Mouse (Mus musculus) heart, embryonic 13.5 days (tissue): ENCODE results near the gene Nanog. TPM values are rescaled to one million over a fixed set of nuclear protein-coding genes. Genes with fewer than 3 reads are reported as not detected.
A peak's percentile ranks its signal among the peaks of the same experiment; 100 is the strongest.
"Not testable (repeated sequence)": the region's sequence is repeated elsewhere in the genome, so short reads cannot be mapped to it uniquely, and the experiment has no call there.

Experiments
- ATAC-seq: fragments of 200-750 bp; cut with Nextera tagmentation; 2 replicates; pipeline ENCODE4 v1.8.0; 2017; ENCODE audit warnings: moderate TSS enrichment; ENCODE audit not compliant: insufficient number of reproducible peaks, low FRiP score, low TSS enrichment; ENCODE audit errors: extremely low read depth
- H3K27ac ChIP-seq: fragments of 300-500 bp; sonication (generic); replicated peaks from 2 replicates; pipeline ENCODE4 v1.5.1; 2015; ENCODE audit warnings: moderate library complexity, mild to moderate bottlenecking, inconsistent platforms
- H3K27me3 ChIP-seq: fragments of 300-500 bp; sonication (generic); replicated peaks from 2 replicates; pipeline ENCODE4 v1.6.1; 2015; ENCODE audit warnings: mild to moderate bottlenecking, inconsistent platforms
- H3K36me3 ChIP-seq: fragments of 300-500 bp; sonication (generic); 2 replicates; pipeline ENCODE4 v1.6.1; 2015; ENCODE audit warnings: mild to moderate bottlenecking, inconsistent platforms
- H3K4me1 ChIP-seq: fragments of 300-500 bp; sonication (generic); 2 replicates; pipeline ENCODE4 v1.6.1; 2015; ENCODE audit warnings: inconsistent platforms
- H3K4me2 ChIP-seq: fragments of 300-500 bp; sonication (generic); 2 replicates; pipeline ENCODE4 v1.6.1; 2015; ENCODE audit warnings: inconsistent platforms, mild to moderate bottlenecking, moderate library complexity
- H3K4me3 ChIP-seq: fragments of 300-500 bp; sonication (generic); 2 replicates; pipeline ENCODE4 v1.5.1; 2015; ENCODE audit warnings: moderate library complexity, mild to moderate bottlenecking, inconsistent platforms
- H3K9ac ChIP-seq: fragments of 300-500 bp; sonication (generic); 2 replicates; pipeline ENCODE4 v1.6.1; 2015; ENCODE audit warnings: inconsistent platforms, mild to moderate bottlenecking, moderate library complexity
- H3K9me3 ChIP-seq: fragments of 300-500 bp; sonication (generic); 2 replicates; pipeline ENCODE4 v1.6.1; 2016; ENCODE audit warnings: inconsistent platforms
- WGBS: fragments of 180-500 bp; shearing (Covaris S2); methylation state at CpG from one replicate; pipeline ENCODE4 v1.1.7; 2015; ENCODE audit warnings: mixed read lengths; 5-methylcytosine and 5-hydroxymethylcytosine counted together
- polyA plus RNA-seq: library from polyadenylated mRNA; unstranded; fragments of >200 nt; fragmentation: Nextera tagmentation; extraction: Ambion mirVana; gene quantifications from 2 replicates; pipeline ENCODE4 v1.2.1, GENCODE M21; 2015

The Nanog gene
- polyA plus RNA-seq, 1 experiment from 2014 or later, result 0.71 TPM

- no peaks in the 10 kb centered on the region for H3K36me3 ChIP-seq
- peaks cover 28% of the 10 kb centered on the region for H3K27me3 ChIP-seq
- 23% methylated on average over 1 of the region's 1 CpGs for WGBS
- H3K4me3 ChIP-seq, result no peak overlapping the region
- H3K9me3 ChIP-seq, result no peaks in the 10 kb centered on the region
- ATAC-seq, result no peak
- peak overlapping the region; percentile 95 for H3K27ac ChIP-seq
- H3K4me2 ChIP-seq, result peak overlapping the region; percentile 71
- H3K9ac ChIP-seq, result peak overlapping the region; percentile 41; the same call in 1 of the 2 replicates
- H3K4me1 ChIP-seq, result peaks cover 15% of the 10 kb centered on the region
Measured at GRCm38 (mm10) chr6:122703706-122704105, 3.6 kb upstream of the Nanog start.

- no peaks in the 10 kb centered on the region for H3K9me3 ChIP-seq
- no peak overlapping the region for H3K27ac ChIP-seq
- 63% methylated on average over 12 of the region's 12 CpGs for WGBS
- no peak for ATAC-seq
- no peak overlapping the region for H3K4me3 ChIP-seq
- no peak overlapping the region for H3K4me2 ChIP-seq
- H3K36me3 ChIP-seq, result no peaks in the 10 kb centered on the region
- H3K27me3 ChIP-seq, result peaks cover 28% of the 10 kb centered on the region
- H3K9ac ChIP-seq, result no peak overlapping the region
- H3K4me1 ChIP-seq, result peaks cover 15% of the 10 kb centered on the region
Measured at GRCm38 (mm10) chr6:122706337-122706840, 900 bp upstream of the Nanog start.

- Histone ChIP-seq H3K27me3 (peaks cover 28% of the 10 kb centered on the region), H3K36me3 (no peaks in the 10 kb centered on the region), H3K9me3 (no peaks in the 10 kb centered on the region), H3K4me3 (no peak overlapping the region), H3K4me1 (peaks cover 3% of the 10 kb centered on the region; the same call in 1 of the 2 replicates), H3K27ac (no peak overlapping the region), H3K4me2 (no peak overlapping the region), H3K9ac (no peak overlapping the region)
- 65% methylated on average over 4 of the region's 4 CpGs for WGBS
- no peak for ATAC-seq
Measured at GRCm38 (mm10) chr6:122708826-122709225, 1.5 kb downstream of the Nanog start.

- Histone ChIP-seq H3K9me3 (no peaks in the 10 kb centered on the region), H3K27ac (no peak overlapping the region), H3K27me3 (peaks cover 21% of the 10 kb centered on the region), H3K4me2 (no peak overlapping the region), H3K36me3 (no peaks in the 10 kb centered on the region), H3K4me1 (peaks cover 14% of the 10 kb centered on the region), H3K9ac (no peak overlapping the region), H3K4me3 (no peak overlapping the region)
- WGBS, result 89% methylated on average over 2 of the region's 2 CpGs
- no peak for ATAC-seq
Measured at GRCm38 (mm10) chr6:122711455-122711854, 4.2 kb downstream of the Nanog start.

GRCm38 (mm10) chr6:122713116-122713515 lies 5.8 kb downstream of the Nanog start:
- not testable (repeated sequence) for ATAC-seq, H3K27ac ChIP-seq, H3K9me3 ChIP-seq, H3K4me2 ChIP-seq, H3K36me3 ChIP-seq, H3K27me3 ChIP-seq, H3K4me3 ChIP-seq, H3K9ac ChIP-seq
- H3K4me1 ChIP-seq, result peaks cover 14% of the 10 kb centered on the region
- 94% methylated on average over 7 of the region's 7 CpGs for WGBS

GRCm38 (mm10) chr6:122714707-122715365 lies 7.5 kb downstream of the Nanog start:
- H3K9ac ChIP-seq, result no peak overlapping the region
- WGBS, result 51% methylated on average over 7 of the region's 7 CpGs
- H3K27ac ChIP-seq, result no peak overlapping the region
- H3K9me3 ChIP-seq, result no peaks in the 10 kb centered on the region
- no peaks in the 10 kb centered on the region for H3K36me3 ChIP-seq
- ATAC-seq, result no peak
- peaks cover 14% of the 10 kb centered on the region for H3K4me1 ChIP-seq
- no peak overlapping the region for H3K4me2 ChIP-seq
- H3K27me3 ChIP-seq, result no peaks in the 10 kb centered on the region
- no peak overlapping the region for H3K4me3 ChIP-seq

GRCm38 (mm10) chr6:122715886-122716285 lies 8.6 kb downstream of the Nanog start:
- Histone ChIP-seq H3K4me2 (peak overlapping the region; percentile 18; the same call in 1 of the 2 replicates), H3K27me3 (no peaks in the 10 kb centered on the region), H3K36me3 (no peaks in the 10 kb centered on the region), H3K4me1 (peaks cover 14% of the 10 kb centered on the region), H3K4me3 (no peak overlapping the region), H3K9me3 (no peaks in the 10 kb centered on the region), H3K9ac (peak overlapping the region; percentile 13; the same call in 1 of the 2 replicates), H3K27ac (no peak overlapping the region)
- WGBS, result 6% methylated on average over 4 of the region's 4 CpGs
- no peak for ATAC-seq

- not testable (repeated sequence) for H3K27ac ChIP-seq, H3K27me3 ChIP-seq, ATAC-seq, H3K9ac ChIP-seq, H3K4me2 ChIP-seq, H3K36me3 ChIP-seq, H3K4me3 ChIP-seq, H3K9me3 ChIP-seq
- peaks cover 14% of the 10 kb centered on the region for H3K4me1 ChIP-seq
- WGBS, result 79% methylated on average over 1 of the region's 1 CpGs
Measured at GRCm38 (mm10) chr6:122718224-122718623, 10.9 kb downstream of the Nanog start.

GRCm38 (mm10) chr6:122719942-122720341 lies 12.7 kb downstream of the Nanog start:
- Histone ChIP-seq H3K4me1 (peaks cover 12% of the 10 kb centered on the region), H3K9me3 (no peaks in the 10 kb centered on the region), H3K27me3 (no peaks in the 10 kb centered on the region), H3K4me3 (no peak overlapping the region), H3K4me2 (no peak overlapping the region), H3K9ac (no peak overlapping the region), H3K27ac (no peak overlapping the region), H3K36me3 (no peaks in the 10 kb centered on the region)
- ATAC-seq, result no peak
- WGBS, result 25% methylated on average over 2 of the region's 2 CpGs

GRCm38 (mm10) chr6:122739952-122740351 lies 32.7 kb downstream of the Nanog start:
- H3K4me2 ChIP-seq, result peak overlapping the region; percentile 85
- H3K9ac ChIP-seq, result no peak overlapping the region
- H3K27ac ChIP-seq, result no peak overlapping the region
- ATAC-seq, result no peak
- H3K36me3 ChIP-seq, result peaks cover 7% of the 10 kb centered on the region
- no peaks in the 10 kb centered on the region for H3K9me3 ChIP-seq
- H3K27me3 ChIP-seq, result peaks cover 30% of the 10 kb centered on the region
- peaks cover 22% of the 10 kb centered on the region; the same call in 1 of the 2 replicates for H3K4me1 ChIP-seq
- 11% methylated on average over 8 of the region's 8 CpGs for WGBS
- peak overlapping the region; percentile 60 for H3K4me3 ChIP-seq

- Histone ChIP-seq H3K4me2 (peak overlapping the region; percentile 85), H3K4me3 (peak overlapping the region; percentile 60), H3K4me1 (peaks cover 22% of the 10 kb centered on the region; the same call in 1 of the 2 replicates), H3K36me3 (no peaks in the 10 kb centered on the region), H3K9me3 (no peaks in the 10 kb centered on the region), H3K9ac (peak overlapping the region; percentile 81), H3K27me3 (peaks cover 32% of the 10 kb centered on the region), H3K27ac (no peak overlapping the region)
- 3% methylated on average over 25 of the region's 25 CpGs for WGBS
- ATAC-seq, result no peak
Measured at GRCm38 (mm10) chr6:122741460-122742227, 34.4 kb downstream of the Nanog start.
